Mouse (Mus musculus): ENCODE measurements around the gene Btbd9.

Btbd9 gene

DNA sequence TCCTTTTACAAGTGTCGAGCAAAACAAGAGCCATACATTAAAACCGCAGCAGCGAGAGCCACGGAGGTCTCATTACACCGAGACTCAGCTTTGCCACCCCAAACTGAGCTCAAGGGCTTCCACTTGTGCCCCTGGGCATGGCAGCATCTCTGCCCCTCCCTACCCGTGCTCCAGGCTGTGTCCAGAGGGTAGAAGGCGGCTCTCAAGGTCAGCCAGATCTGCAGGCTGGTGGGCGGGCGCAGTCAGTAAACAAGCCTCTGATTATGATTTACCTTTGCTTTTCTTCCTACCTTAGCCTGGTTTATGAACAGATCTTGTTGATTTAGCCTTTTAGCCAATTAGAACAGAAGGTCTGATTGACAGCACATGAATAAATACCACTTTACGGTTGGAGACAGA lies 331.0 kb downstream of the Btbd9 start:
- DNase-seq (ENCODE audit: low spot score in 2 of 2), result no peak

DNA sequence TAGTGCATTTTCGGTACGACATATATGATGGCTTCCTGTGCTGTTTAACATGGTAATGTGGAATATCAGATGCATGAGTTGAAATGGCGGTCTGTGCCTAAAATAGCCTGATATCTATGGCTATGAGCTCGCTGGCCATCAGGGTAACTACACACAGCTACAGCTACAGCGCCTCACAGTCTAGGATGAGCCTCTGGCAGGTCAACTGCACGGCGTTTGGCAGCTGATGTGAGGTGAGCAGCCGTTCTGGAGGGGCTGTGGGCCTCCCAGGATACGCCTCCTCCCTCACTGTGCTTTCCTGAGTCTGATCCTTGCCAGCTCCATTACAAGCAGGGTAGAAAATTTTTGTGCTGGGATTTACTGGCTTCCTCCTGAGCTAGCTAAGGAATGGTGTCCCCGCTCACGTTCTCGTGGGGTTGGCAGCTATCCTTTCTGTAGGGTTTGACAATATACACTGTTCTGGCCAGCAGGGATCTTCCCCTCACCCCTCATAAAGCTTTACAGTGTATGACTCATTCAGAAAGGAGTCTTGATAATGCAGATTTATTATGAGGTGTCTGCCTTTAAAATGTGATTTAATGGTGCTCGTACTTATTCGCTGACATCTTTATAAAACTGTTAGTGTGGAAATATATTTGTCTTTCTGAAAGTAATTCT lies 331.5 kb downstream of the Btbd9 start:
- DNase-seq (ENCODE audit: low spot score in 2 of 2), result no peak

DNA sequence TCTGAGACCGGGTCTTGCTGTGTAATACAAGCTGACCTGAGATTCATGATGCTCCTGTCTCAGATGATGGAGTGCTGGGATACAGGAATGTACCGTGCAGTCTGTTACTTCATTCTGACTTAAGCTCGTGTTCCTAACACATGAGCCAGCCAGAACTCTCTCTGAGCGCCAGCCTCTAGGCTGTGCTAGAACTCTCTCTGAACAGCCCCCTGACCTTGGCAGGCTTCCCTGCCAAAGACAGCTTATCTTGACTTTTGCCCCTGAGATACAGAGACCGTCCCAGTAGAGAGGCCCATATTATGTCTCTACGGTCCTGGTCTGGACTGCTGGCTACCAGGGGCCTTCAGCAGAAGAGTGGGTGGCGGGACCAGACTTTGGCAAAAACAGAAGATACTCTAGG lies 332.7 kb downstream of the Btbd9 start:
- no peak for DNase-seq (ENCODE audit: low spot score in 2 of 2)

DNA sequence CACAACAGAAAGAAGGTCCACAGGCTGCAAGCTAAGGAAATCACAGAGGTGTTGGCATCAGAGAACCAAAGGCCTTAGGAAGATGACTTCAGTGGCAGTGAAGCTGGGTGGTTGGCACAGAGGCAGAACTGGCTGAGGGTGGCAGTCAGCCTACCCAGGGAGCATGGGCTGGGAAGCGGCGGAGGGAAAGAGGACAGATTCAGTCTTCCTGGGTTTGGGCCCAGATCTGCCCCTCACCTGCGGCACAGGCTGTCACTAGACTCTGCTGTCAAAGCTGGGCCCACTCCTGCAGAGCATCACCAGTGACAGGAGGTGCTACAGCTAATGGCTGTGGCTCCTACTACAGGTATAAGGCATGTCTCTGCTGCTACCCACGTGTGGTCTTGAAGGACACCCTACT lies 333.6 kb downstream of the Btbd9 start:
- no peak for DNase-seq (ENCODE audit: low spot score in 2 of 2)

DNA sequence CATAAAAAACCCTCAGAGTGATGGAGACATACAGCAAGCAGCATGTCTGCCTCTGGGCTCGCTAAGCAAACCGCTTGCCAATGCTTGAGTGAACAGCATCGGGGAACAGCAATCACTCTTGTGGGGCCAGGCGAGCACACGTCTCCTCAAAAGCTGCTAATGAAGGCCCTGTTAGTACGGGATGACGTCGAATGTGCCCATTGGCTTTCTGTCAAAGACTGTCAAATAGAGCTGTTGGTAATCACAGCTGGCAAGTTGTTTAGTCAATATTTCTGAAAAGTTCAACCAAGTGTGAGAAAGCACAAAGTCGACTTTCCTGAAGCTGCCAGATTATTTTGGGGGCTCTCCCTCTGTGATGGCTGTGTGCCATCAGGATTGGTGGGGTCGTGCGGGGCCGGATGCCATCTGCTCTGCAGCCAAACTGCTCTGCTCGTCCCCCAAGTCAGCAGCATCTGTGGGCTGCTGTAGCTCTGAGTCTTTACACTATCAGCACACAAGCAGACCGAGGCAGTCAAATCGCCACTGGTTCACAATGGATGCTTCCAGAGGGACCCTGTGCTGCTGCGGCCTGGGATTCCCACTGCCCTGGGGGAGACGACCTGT lies 334.5 kb downstream of the Btbd9 start:
- DNase-seq (ENCODE audit: low spot score in 2 of 2), result peak in 1 of 2 experiments; percentile 59

DNA sequence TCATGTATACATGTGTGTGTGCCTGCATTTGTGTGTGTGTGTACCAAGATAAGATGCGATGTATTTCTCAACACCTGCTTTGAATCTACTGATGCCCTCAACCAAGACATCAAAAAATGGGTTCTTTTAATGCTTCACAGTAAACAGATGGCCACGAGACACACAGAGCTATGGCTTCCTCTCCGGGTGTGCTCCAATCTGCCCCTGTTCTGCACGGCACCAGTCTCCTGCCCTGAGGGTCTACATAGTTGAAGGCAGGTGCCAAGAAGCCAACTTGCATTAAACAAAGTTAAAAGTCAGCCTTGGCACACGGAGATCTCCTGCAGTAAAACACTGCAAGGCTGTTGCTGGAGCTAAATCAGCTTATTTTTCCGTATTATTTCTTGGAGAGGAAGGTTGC lies 335.2 kb downstream of the Btbd9 start:
- no peak for DNase-seq (ENCODE audit: low spot score in 2 of 2)

DNA sequence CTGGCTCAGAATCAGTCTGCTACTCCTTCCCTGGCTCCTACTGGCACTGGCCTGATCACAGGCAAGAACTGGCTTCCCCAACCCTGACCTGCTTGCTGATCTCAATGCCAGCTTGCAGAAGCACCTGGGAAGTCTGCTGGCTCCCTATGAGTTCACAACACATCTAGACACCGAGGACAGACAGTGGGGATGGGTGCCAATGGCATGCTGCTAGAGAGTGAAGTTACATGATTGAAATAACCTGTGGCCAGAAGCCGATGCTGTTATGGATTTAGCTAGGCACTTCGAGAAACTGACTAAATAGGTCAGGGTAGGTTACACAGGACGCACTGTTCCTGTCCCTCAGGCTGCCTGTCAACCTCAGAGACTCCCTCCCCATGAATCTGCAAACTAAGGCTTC lies 335.6 kb downstream of the Btbd9 start:
- no peak for DNase-seq (ENCODE audit: low spot score in 2 of 2)

DNA sequence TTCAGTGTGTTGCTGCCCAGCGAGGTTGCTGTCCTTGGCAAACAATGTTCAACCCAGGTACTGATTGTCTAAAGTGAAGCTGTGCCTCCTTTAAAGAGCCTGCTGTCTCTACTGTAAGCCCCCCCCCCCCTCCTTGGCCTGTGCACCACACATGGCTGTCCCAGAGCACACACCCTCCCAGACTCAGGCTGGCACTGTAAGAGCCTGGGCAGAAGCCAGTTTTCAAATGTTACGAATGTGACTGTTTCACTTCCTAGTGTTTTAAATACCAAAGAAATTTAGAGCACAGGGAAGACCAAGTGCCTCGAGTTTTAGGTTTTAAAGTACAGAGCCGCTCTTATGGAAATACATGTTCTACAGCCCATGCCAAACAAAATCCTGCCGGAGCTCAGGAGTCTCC lies 336.8 kb downstream of the Btbd9 start:
- DNase-seq (ENCODE audit: low spot score in 2 of 2), result no peak

DNA sequence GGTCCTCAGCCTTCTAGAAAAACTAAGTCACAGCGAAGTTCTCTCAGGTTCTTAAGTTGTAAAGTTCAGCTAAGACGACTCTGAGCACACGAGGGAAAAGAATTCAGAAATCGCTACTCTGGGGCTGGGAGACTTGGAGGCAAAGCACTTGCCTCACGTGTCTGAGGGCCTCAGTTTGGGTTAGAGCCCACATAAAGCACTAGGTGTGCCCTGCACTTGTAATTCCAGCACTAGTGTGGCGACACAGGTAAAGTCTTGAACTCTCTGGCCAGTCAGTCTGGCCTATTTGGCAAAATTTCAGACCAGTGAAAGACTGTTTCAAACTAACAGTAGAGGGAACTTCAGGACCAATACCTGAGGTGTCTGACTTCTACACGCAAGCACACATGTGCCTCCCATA lies 338.7 kb downstream of the Btbd9 start:
- no peak for DNase-seq (ENCODE audit: low spot score in 2 of 2)

DNA sequence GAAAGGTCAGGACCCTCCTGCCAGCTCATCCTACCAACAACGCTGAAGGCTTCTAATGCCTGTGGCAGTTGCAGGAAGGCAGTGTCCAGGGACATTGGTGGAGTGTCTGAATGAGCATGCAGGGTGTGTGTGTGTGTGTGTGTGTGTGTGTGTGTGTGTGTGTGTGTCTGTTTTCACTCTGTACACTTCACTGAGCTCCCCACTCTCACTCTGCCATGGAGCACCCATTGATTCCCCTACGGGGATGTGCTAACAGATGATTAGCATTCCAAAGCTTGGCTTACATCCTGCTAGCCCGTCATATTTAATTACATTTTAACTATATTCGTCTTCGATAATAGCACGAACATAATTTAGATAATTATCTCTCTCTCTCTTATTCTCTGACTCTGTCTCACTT lies 339.7 kb downstream of the Btbd9 start:
- no peak for DNase-seq (ENCODE audit: low spot score in 2 of 2)

DNA sequence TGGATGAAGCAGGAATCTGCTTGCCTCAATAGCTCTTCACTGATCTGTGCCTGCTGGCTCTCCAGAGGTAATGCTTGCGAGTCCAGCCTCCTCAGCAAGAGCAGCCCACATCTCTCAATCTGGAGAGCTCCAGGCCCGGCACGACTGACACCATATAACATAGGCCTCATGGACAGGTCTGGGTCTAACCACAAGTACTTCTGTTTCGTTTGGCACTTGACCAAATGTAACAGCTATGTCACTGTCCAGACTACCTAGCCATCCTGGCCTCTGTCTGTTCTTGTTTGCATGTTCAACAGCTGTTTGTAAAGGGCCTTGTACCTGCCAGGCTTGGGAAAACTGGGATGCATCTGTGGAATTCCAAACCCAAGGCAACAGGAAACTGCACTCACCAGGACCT lies 340.9 kb downstream of the Btbd9 start:
- DNase-seq (ENCODE audit: low spot score in 2 of 2), result no peak

DNA sequence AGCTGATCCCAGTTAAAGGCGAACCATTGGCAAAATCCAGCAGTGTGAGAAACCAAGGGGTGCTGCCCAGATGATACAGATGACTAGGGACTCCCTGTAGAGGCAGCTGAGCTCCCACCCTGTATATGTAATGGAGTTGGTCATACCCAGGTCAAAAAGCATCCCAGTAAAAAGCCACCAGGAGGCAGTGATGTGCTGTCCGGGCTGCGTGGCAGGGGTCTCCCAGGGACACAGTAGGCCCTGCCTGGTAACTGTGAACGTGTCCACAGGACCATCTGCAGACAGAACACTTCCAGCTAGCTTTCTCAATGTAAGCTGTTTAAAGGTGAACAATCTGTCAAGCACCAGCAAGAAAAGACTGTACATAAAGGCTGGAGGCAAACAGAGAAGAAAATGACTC lies 343.6 kb downstream of the Btbd9 start:
- DNase-seq (ENCODE audit: low spot score in 2 of 2), result peak in 1 of 2 experiments; percentile 34

DNA sequence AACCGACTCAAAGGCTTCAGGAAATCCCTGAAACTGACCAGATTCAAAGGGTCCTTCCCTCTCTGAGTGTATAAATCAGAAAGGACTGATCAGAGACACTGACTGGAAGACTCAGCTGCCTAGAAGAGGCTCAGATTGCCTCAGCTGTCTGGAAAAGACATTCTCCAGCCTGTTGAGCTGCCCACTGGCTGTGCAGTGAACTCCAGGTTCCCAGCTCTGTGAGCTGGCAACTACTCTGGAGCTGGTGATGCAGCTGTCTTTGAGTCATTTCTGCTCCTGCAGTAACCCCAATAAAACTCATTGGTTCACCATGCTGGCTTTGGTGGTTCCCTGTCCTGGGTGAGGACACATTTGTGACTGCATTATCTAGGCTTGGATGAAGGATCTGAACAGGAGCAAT lies 344.8 kb downstream of the Btbd9 start:
- no peak for DNase-seq (ENCODE audit: low spot score in 2 of 2)

DNA sequence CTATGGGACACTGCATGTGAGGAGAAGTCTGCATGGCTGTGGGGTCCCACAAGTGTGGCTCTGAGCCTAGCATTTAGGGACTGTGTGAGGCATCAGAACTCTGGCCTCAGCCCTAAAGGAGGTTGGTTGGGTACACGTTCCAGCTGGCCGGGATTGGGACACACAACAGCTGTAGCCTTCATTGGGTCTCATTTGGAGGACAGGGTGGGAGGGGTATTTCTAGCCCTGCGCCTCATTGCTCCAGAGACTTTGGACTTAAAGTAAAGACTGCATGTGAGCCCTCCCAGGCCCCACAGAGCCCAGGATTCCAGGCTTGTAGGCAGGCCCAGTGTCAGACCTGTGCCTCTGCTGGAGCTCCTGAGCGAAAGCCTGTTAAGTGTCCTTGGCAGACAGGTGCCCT lies 345.9 kb downstream of the Btbd9 start:
- DNase-seq (ENCODE audit: low spot score in 2 of 2), result no peak

DNA sequence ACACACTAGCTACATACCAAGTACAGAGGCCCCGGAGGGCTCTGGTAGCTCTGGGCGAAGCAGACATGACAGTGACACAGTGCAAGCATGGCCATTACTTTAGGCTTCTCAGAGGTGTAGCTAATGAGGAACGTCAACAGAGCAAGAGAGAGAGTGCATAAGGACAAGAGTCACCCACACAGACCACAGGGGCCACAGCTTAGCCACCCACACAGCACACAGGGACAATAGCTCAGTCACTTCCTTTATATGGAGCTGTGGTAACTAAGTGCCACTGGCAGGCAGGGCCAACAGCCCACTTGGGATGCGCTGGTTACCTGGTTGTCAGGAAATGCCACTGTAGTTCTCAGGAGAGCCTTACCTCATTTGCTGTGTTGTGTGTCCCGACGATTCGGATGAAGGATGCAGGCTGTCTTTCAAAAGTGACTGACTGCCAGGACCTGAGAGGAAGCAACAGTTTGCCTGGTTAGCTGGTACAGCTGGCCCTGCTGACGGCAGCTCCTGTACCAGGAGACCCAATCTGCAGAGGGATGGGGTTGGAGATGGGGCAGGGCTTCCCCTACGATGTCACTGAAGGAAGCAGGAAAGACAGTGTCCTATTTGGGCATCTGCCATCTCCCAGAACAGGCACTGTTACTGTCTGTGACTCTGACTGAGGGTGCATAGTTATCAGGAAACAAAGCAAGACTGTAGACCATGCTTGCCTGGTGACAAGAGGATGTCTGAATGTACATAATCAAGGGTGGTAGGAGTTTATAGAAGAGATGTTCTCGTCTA lies 347.7 kb downstream of the Btbd9 start:
- no peak for DNase-seq (ENCODE audit: low spot score in 2 of 2)

DNA sequence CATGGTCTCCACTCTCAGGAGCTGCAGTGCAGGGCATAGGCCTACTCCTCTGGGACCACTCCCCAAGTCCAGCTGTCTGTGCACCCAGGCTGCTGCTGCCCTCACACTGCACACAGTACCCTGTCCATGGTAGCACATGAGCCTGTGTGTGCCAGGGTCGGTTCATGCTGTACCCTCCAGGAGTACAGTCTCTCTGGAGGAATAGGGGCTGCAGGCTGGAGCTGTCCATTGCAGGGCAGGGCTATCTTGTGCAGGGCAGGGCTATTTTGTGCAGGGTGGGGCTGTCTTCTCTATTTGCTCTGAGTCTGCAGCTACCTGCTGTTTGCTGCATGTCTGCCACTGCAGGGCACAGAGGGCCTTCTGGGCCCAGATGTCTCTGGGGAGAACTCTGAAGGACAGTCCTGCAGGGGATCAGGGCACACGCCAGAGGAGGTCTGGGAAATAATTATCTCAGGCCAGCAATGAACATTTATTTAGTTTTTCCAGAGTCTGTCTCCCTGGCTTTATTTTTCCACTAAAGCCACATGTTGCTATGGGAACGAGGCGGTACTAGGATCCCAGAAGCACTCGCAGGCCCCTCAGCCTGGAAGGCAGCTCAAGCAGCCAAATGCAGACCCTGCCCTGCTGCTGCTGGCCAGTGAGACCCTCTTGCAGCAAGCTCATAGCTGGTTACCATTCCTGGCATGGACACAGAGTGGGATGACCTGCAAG lies 351.1 kb downstream of the Btbd9 start:
- no peak for DNase-seq (ENCODE audit: low spot score in 2 of 2)

DNA sequence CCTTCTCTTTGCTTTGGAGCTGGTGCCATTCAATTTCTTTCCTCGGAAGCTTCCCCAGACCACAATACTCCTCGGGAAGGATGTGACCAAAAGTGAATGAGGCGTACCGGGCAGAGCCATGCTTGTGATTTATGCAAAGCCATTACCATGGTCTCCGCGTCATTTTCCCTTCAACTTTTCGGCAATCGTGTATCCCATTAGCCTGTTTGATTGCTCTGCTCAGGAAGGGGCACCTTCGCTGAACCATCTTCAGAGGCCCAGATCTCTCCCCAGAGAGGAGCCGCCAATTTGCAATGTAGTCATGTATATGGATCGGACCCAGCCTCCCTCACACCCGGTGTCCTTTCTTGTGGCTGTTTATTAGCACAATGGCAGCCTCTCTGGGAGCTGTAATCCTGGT lies 353.5 kb downstream of the Btbd9 start:
- no peak for DNase-seq (ENCODE audit: low spot score in 2 of 2)

DNA sequence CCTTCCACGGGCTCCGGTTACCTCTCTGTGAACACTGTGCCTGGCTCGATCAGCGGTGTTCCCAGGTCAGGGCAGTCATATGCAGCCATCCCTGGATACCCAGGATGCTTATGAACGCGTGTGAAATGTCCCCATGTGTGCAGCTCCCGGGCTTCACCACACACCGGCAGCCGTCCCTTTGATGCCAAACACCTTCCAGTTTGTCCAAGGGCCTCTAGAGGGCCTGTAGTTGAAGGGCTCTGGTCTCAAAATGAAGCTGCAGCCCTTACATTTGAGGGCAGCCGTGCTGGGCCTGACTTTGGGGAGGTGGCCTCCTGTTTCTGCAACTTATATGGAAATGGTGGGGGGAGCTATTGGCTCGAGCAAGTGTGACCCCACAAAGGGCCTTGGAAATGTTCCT lies 353.9 kb downstream of the Btbd9 start:
- DNase-seq (ENCODE audit: low spot score in 2 of 2), result no peak

DNA sequence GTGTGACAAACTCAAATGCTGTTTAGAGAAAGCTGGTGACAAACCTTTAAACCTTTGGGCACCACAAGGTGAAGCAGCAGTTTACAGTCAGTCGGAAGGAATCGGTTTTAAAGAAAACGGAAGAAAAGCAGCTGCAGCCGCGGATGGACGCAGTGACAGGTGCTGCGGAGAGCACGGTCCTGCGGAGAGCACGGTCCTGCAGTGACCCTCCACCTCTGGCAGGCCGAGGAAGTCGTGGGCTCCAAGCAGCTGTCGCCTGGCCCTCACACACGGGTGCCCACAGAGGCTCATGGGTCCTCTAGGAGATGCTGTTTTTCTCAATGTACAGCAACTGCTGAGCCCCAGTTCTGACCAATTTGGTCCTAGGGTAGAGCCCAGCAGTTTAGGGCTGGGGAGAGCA lies 354.6 kb downstream of the Btbd9 start:
- DNase-seq (ENCODE audit: low spot score in 2 of 2), result no peak

DNA sequence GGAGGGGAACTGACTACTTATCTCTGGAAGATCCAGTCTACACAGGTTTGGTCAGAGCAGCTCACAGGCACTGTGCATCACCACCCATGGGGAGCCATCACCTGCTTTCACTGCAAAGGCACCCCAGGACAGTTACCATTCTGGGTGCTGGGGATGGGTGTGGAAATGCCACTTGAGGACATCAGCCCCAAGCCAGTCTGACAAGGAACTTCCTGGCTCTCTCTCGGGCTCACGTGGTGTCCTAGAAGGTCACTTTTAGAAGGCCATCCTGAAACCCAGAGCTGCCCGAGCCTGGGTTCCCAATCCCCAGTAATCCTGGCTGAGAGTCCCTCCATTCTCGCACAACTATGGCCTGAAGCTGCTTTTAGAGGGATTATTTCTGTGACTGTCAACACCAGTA lies 360.5 kb downstream of the Btbd9 start:
- no peak for DNase-seq (ENCODE audit: low spot score in 2 of 2)

DNA sequence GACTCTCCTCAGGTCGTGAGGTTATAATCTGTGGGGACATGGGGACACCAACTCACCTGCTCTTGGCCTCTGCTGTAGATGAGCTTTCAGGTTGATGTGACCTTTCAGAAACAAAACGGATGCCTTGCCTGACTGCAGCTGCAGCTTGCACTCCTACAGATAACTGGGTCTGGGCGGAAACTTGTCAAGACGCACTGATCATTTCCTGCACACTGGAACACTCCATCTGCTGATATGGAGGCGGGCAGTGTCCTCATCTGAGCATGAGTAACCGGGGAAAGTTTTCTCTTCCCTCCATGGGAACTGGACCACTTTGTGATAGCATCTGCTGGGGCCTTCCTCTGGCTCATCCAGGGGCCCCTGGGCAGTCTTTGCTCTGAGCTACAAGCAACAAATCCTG lies 361.9 kb downstream of the Btbd9 start:
- no peak for DNase-seq (ENCODE audit: low spot score in 2 of 2)

DNA sequence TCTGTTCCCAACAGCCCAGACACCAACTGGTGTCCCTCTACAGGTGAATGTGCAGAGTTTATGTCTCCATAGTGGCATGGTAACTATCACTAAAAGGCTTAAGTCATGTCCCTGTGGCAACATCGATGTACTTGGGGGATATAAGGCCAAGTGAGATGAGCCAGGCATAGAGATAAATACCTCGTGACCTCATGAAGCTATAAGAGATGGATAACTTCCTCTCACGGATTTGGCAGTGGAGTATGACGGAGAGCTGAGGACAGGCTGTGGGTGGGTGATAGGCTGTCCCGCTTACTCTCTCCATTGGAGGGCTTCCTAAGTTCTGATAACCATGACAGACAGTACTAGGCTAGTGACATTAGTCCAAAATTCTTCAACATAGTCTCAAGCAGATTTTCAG lies 362.9 kb downstream of the Btbd9 start:
- DNase-seq (ENCODE audit: low spot score in 2 of 2), result no peak

DNA sequence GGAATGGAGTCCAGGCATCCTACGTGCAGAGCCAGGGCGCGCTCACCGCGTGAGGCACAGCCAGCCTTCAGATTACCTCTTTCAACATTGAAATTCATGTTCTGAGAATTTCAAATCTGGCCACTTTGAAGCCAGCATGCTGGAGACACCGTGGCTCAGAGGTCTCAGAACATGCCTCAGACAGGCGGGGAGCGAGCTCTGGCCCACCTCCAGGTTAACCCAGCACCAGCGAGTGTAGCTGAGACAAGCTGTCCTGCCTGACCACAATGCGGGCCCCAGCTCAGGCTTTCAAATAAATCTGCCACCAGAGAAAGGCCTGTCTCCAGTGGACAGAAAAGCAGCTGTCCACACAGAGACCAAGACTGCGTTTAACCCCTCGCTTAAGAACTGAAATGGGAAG lies 363.6 kb downstream of the Btbd9 start:
- peak in 1 of 2 experiments; percentile 32 for DNase-seq (ENCODE audit: low spot score in 2 of 2)
